Mouse (Mus musculus): ENCODE measurements around the gene Snx6.
"Not testable (repeated sequence)": the region's sequence is repeated elsewhere in the genome, so short reads cannot be mapped to it uniquely, and the experiment has no call there.

- TF ChIP-seq TCF12 (IDR thresholded peaks at IDR 0.05; ENCODE audit: low read depth, low read length); HCFC1 (IDR thresholded peaks at IDR 0.05; ENCODE audit: low read depth, low read length); ZNF384 (IDR thresholded peaks at IDR 0.05; ENCODE audit: low read depth, low read length); NRF1 (IDR thresholded peaks at IDR 0.05; ENCODE audit: insufficient read depth, low read depth, low read length, poor library complexity, severe bottlenecking): not testable (repeated sequence)
These were observed 36.4 kb upstream of the Snx6 start for GRCm38 (mm10) chr12:54831927-54832326.

Data from MEL (cell line).